Mouse (Mus musculus): ENCODE measurements around the gene Pcdh20. TPM values are rescaled to one million over a fixed set of nuclear protein-coding genes. Genes with fewer than 3 reads are reported as not detected.

Pcdh20 gene
- 5.2 and 5.7 TPM in 2 replicates for polyA plus RNA-seq (2014; fragmentation: Nextera tagmentation; extraction: Ambion mirVana)

DNA sequence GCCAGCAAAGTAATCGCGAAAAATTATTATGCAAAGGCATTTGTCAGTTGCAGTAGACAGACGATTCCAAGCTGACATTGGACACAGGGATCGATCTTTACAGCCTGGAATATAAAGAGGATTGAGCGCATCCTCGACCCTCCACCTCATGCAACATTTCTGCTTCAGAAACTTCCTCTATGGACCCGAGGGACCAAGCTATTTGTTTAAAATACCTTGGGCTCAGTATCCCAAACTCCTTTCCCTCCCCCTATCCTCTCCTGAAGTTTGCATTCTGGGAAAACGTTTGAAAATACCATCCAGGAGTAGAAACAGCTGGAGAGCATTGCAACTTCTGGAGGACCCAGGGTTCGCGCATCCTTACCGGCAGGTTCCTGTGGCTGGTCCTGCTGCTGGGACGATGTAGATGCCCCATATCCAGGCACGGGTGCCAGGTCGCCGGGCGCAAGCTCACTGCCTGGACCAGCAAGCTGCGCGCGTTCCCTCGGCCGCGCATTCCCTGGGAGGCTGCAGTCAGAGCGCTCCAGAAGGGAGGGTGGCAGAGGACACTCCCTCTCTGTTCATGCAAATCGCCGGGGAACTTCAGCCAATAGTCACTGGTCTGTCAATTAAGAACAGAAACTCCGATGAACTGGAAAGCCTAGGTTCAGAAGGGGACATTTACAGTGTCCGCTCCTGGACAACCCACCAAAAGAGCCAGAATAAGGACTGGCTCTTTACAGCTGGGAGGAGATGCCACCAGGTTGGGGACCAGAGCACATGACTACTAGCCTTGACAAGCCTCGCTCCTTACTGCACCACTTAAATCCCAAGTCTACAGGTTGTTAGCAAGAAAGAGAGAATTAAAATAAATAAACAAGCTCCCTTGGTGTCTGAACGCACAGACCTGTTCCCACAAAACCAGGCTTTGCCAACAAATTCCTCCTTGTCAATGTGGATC is at the start of gene Pcdh20:
Gene Pcdh20, minus strand, starts transcription at position 902 of the 940 bp plus-strand sequence.
- DNase-seq (ENCODE audit: low spot score) (peak; percentile 55), ATAC-seq (peak; percentile 78)
- H3K9me3 ChIP-seq (replicated peaks; ENCODE audit: control insufficient read depth, low read length), result no peaks in the 10 kb centered on the region
- WGBS, result 4% methylated on average over 29 of the region's 29 CpGs
- 0 out of 2 replicates have a peak, but pooled peaks cover 8% of the 10 kb centered on the region for H3K27me3 ChIP-seq (replicated peaks; ENCODE audit: control insufficient read depth, insufficient read depth, low read length)
- peak within 1 kb of the TSS; percentile 96 for H3K4me2 ChIP-seq (ENCODE audit: low read length)
- no peak within 1 kb of the TSS for H3K27ac ChIP-seq (ENCODE audit: low read depth, low read length)
- no peaks in the 10 kb centered on the region for H3K36me3 ChIP-seq (ENCODE audit: control insufficient read depth, insufficient read depth, low read length)
- peaks cover 9% of the 10 kb centered on the region for H3K4me1 ChIP-seq (ENCODE audit: control insufficient read depth, insufficient read depth, low read length)
- H3K4me3 ChIP-seq (ENCODE audit: low read depth, low read length), result peak within 1 kb of the TSS; percentile 45
- H3K9ac ChIP-seq (ENCODE audit: low read length), result peak within 1 kb of the TSS; percentile 60

DNA sequence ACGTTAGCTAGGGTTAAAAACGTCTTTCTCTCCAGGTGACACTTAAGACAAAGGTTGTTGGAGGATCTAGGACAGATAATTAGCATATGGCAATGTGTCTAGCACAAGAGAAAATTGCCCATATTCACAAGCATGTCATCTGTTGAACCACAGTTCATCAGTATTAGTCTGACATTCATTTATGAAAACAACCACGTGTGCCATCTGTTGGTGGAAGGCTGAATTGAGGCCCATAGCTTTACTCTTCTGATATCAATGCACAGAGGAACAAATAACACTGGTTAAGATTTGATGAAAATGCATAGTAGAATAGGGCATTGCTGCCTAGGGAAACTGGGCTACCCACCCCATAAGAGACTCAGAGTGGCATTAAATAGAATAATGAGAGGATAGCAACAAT is 8.7 kb upstream of the Pcdh20 start:
- peak; percentile 48 for ATAC-seq

DNA sequence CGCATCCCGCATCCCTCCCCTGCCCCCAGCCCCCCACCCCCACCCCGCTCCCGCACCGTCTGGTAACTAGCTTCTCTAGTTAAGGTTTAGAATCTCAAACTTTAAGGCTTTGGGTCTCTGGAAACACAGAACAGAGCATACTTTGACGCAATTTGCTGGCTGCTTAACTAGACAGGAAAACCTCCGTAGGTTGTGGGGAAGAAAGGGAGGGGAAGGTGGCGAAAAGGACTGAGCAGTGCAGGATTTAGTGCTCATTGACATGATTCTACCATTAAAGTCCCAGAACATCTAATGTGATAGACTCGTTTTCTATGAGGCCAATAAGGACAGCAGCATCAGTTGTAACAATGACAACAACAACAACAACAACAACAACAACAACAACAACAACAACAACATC is 1.2 kb downstream of the Pcdh20 start:
- Histone ChIP-seq H3K4me1 (ENCODE audit: control insufficient read depth, insufficient read depth, low read length) (peaks cover 9% of the 10 kb centered on the region), H3K4me3 (ENCODE audit: low read depth, low read length) (peak overlapping the region; percentile 45), H3K27ac (ENCODE audit: low read depth, low read length) (no peak overlapping the region), H3K4me2 (ENCODE audit: low read length) (peak overlapping the region; percentile 96), H3K27me3 (replicated peaks; ENCODE audit: control insufficient read depth, insufficient read depth, low read length) (0 out of 2 replicates have a peak, but pooled peaks cover 8% of the 10 kb centered on the region), H3K36me3 (ENCODE audit: control insufficient read depth, insufficient read depth, low read length) (no peaks in the 10 kb centered on the region), H3K9ac (ENCODE audit: low read length) (peak overlapping the region; percentile 60), H3K9me3 (replicated peaks; ENCODE audit: control insufficient read depth, low read length) (no peaks in the 10 kb centered on the region)
- DNase-seq (ENCODE audit: low spot score), result no peak
- ATAC-seq, result 0 out of 2 replicates have a peak, but pooled peaks have one; percentile 13
- WGBS, result 3% methylated on average over 9 of the region's 9 CpGs

More for the DNA sequence above, 8.7 kb upstream of the Pcdh20 start:
- Histone ChIP-seq H3K9ac (ENCODE audit: low read length) (no peak overlapping the region), H3K4me3 (ENCODE audit: low read depth, low read length) (no peak overlapping the region), H3K4me1 (ENCODE audit: control insufficient read depth, insufficient read depth, low read length) (no peaks in the 10 kb centered on the region), H3K9me3 (replicated peaks; ENCODE audit: control insufficient read depth, low read length) (no peaks in the 10 kb centered on the region), H3K27ac (ENCODE audit: low read depth, low read length) (no peak overlapping the region), H3K4me2 (ENCODE audit: low read length) (no peak overlapping the region), H3K27me3 (replicated peaks; ENCODE audit: control insufficient read depth, insufficient read depth, low read length) (no peaks in the 10 kb centered on the region), H3K36me3 (ENCODE audit: control insufficient read depth, insufficient read depth, low read length) (no peaks in the 10 kb centered on the region)
- 31% methylated on average over 3 of the region's 3 CpGs for WGBS
- peak; percentile 68 for DNase-seq (ENCODE audit: low spot score)

DNA sequence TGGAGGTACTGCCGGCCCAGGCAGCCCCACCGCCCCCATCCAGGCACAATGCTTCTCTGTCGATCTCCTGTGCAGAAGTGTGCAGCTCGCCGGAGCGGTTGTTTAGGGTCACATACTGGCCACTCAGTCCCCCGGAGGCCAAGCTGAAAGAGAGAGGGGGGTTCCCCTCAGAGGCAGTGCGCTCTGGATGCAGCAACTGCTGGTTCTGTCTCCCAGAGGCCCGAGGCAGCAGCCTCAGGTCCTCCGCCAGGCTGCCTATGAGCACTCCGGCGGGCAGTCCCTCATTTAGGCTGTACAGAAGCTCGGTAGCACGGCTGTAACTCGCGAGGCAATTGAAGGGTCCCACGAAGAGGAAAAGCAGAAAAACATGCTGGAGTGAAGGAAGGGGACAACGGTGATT is 1.8 kb downstream of the Pcdh20 start:
- Histone ChIP-seq H3K27ac (ENCODE audit: low read depth, low read length) (no peak overlapping the region), H3K4me3 (ENCODE audit: low read depth, low read length) (peak overlapping the region; percentile 45), H3K4me2 (ENCODE audit: low read length) (peak overlapping the region; percentile 96), H3K9ac (ENCODE audit: low read length) (peak overlapping the region; percentile 60), H3K9me3 (replicated peaks; ENCODE audit: control insufficient read depth, low read length) (no peaks in the 10 kb centered on the region), H3K36me3 (ENCODE audit: control insufficient read depth, insufficient read depth, low read length) (no peaks in the 10 kb centered on the region), H3K4me1 (ENCODE audit: control insufficient read depth, insufficient read depth, low read length) (peaks cover 9% of the 10 kb centered on the region), H3K27me3 (replicated peaks; ENCODE audit: control insufficient read depth, insufficient read depth, low read length) (0 out of 2 replicates have a peak, but pooled peaks cover 8% of the 10 kb centered on the region)
- DNase-seq (ENCODE audit: low spot score), result peak; percentile 43
- ATAC-seq, result peak; percentile 49; the same call in 1 of the 2 replicates
- 4% methylated on average over 18 of the region's 18 CpGs for WGBS

DNA sequence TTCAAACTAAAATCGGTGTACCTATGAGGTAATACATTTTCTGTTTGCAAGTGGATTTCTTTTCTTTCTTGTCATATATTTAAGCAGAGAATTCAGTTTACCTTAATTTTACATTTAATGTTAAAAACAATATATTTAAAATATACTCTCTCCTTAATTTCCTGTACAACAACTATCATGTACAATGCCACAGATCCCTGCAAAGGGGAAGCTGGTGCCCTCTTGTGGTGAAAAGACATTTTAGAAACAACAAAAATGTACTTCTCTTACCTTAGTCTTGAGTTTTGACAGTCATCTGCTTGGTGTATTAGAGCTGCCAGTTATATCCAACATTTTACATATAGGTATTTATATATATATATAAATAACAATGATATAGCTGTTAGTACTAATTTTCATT is 4.8 kb downstream of the Pcdh20 start:
- Histone ChIP-seq H3K27me3 (replicated peaks; ENCODE audit: control insufficient read depth, insufficient read depth, low read length) (0 out of 2 replicates have a peak, but pooled peaks cover 8% of the 10 kb centered on the region), H3K36me3 (ENCODE audit: control insufficient read depth, insufficient read depth, low read length) (no peaks in the 10 kb centered on the region)

DNA sequence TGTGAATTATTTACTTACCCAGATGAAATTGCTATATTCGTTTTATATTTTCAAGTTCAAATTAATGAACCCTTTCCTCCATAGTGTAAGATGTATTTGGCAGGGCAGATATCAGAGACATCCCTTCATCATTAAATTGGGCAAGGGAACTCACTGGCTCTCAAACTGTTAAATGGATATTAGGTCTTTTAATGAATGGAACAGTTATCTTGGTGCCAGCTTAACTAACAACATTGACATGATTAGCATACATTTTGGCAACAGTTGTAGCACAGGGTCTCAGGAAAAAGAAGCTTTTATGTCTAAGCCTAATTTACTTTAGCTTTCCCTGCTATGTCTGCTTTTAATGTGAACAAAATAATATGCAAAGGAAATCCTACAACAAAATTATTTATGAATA is 6.8 kb downstream of the Pcdh20 start:
- peak; percentile 82 for ATAC-seq
- Histone ChIP-seq H3K9ac (ENCODE audit: low read length) (no peak overlapping the region), H3K27me3 (replicated peaks; ENCODE audit: control insufficient read depth, insufficient read depth, low read length) (0 out of 2 replicates have a peak, but pooled peaks cover 8% of the 10 kb centered on the region), H3K4me1 (ENCODE audit: control insufficient read depth, insufficient read depth, low read length) (no peaks in the 10 kb centered on the region), H3K27ac (ENCODE audit: low read depth, low read length) (no peak overlapping the region), H3K36me3 (ENCODE audit: control insufficient read depth, insufficient read depth, low read length) (no peaks in the 10 kb centered on the region), H3K9me3 (replicated peaks; ENCODE audit: control insufficient read depth, low read length) (no peaks in the 10 kb centered on the region), H3K4me2 (ENCODE audit: low read length) (no peak overlapping the region), H3K4me3 (ENCODE audit: low read depth, low read length) (no peak overlapping the region)
- DNase-seq (ENCODE audit: low spot score), result peak; percentile 86
- WGBS, result 28% methylated on average over 1 of the region's 1 CpGs

More for the DNA sequence above, 4.8 kb downstream of the Pcdh20 start:
- Histone ChIP-seq H3K9me3 (replicated peaks; ENCODE audit: control insufficient read depth, low read length) (no peaks in the 10 kb centered on the region), H3K27ac (ENCODE audit: low read depth, low read length) (no peak overlapping the region), H3K9ac (ENCODE audit: low read length) (no peak overlapping the region), H3K4me3 (ENCODE audit: low read depth, low read length) (no peak overlapping the region), H3K4me1 (ENCODE audit: control insufficient read depth, insufficient read depth, low read length) (peaks cover 9% of the 10 kb centered on the region), H3K4me2 (ENCODE audit: low read length) (no peak overlapping the region)
- DNase-seq (ENCODE audit: low spot score), result peak; percentile 77
- WGBS, result 69% methylated on average over 1 of the region's 1 CpGs
- ATAC-seq, result no peak

DNA sequence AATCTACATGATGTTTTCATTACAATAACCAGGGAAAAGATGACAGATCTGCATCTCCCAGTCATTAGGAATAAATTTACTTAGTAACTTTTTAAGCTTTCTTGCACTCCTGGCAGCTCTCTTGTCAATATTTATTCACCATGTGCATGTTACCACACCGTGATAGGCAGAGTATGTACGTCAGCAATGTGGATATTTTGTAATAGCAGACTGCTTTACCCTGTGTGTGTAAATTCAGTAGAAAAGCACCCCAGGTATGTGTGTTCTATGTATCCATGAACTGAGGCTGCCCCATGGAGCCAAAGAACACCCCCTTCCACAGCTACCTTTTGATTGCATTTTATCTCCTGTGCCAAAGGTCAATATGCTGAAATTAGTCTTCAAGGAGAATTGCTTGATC is 7.8 kb downstream of the Pcdh20 start:
- Histone ChIP-seq H3K9ac (ENCODE audit: low read length) (no peak overlapping the region), H3K36me3 (ENCODE audit: control insufficient read depth, insufficient read depth, low read length) (no peaks in the 10 kb centered on the region), H3K27me3 (replicated peaks; ENCODE audit: control insufficient read depth, insufficient read depth, low read length) (0 out of 2 replicates have a peak, but pooled peaks cover 2% of the 10 kb centered on the region), H3K27ac (ENCODE audit: low read depth, low read length) (no peak overlapping the region), H3K4me3 (ENCODE audit: low read depth, low read length) (no peak overlapping the region), H3K4me2 (ENCODE audit: low read length) (no peak overlapping the region), H3K9me3 (replicated peaks; ENCODE audit: control insufficient read depth, low read length) (no peaks in the 10 kb centered on the region), H3K4me1 (ENCODE audit: control insufficient read depth, insufficient read depth, low read length) (no peaks in the 10 kb centered on the region)
- ATAC-seq (no peak), DNase-seq (ENCODE audit: low spot score) (no peak)
- WGBS, result 57% methylated on average over 2 of the region's 2 CpGs

DNA sequence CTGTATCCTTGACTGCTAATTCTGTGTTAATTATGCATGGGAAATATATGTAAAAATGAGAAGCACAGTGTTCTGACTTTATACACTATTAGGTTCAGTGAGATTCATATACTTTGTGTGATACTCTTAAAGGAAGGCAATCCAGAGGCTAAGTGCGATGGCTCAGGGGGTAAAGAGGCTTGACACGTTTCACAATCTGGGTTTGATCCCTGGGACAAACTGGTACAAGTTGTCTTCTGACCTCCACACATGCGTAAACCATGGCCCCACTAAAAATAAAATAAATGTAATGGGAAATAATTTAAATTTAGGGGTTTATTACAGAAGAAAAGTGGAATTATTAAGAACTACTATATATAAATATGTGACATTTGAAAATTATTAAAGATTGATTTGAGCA is 8.3 kb downstream of the Pcdh20 start:
- no peak for ATAC-seq
- H3K4me3 ChIP-seq (ENCODE audit: low read depth, low read length), result no peak overlapping the region
- 85% methylated on average over 3 of the region's 3 CpGs for WGBS

DNA sequence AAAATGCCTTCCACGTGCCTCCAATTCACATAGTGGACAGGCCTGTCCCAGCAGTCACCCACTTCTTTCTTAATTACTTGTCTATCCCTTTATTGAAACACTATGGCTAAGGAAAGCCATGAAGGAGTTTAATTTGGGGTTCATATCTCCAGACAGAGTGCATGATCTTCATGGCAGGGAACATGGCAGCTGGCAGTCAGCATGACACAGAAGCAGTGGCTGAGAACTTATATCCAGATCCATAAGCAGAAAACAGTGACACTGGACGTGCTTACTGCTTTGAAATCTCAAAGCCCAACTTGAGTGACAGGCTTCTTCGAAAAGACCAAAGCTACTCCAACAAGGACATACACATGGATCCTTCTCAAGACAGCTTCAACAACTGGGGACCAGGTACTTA is 10.5 kb downstream of the Pcdh20 start:
- H3K27me3 ChIP-seq (replicated peaks; ENCODE audit: control insufficient read depth, insufficient read depth, low read length), result no peaks in the 10 kb centered on the region
- ATAC-seq, result no peak
- H3K4me3 ChIP-seq (ENCODE audit: low read depth, low read length), result no peak overlapping the region
- 86% methylated on average over 3 of the region's 3 CpGs for WGBS
- no peaks in the 10 kb centered on the region for H3K9me3 ChIP-seq (replicated peaks; ENCODE audit: control insufficient read depth, low read length)
- no peak overlapping the region for H3K4me2 ChIP-seq (ENCODE audit: low read length)
- H3K27ac ChIP-seq (ENCODE audit: low read depth, low read length), result no peak overlapping the region
- H3K4me1 ChIP-seq (ENCODE audit: control insufficient read depth, insufficient read depth, low read length), result no peaks in the 10 kb centered on the region
- no peaks in the 10 kb centered on the region for H3K36me3 ChIP-seq (ENCODE audit: control insufficient read depth, insufficient read depth, low read length)
- H3K9ac ChIP-seq (ENCODE audit: low read length), result no peak overlapping the region
- DNase-seq (ENCODE audit: low spot score), result no peak

More for the DNA sequence above, 8.3 kb downstream of the Pcdh20 start:
- DNase-seq (ENCODE audit: low spot score), result no peak
- Histone ChIP-seq H3K9ac (ENCODE audit: low read length) (no peak overlapping the region), H3K4me1 (ENCODE audit: control insufficient read depth, insufficient read depth, low read length) (no peaks in the 10 kb centered on the region), H3K27ac (ENCODE audit: low read depth, low read length) (no peak overlapping the region), H3K9me3 (replicated peaks; ENCODE audit: control insufficient read depth, low read length) (no peaks in the 10 kb centered on the region), H3K36me3 (ENCODE audit: control insufficient read depth, insufficient read depth, low read length) (no peaks in the 10 kb centered on the region), H3K27me3 (replicated peaks; ENCODE audit: control insufficient read depth, insufficient read depth, low read length) (0 out of 2 replicates have a peak, but pooled peaks cover 2% of the 10 kb centered on the region), H3K4me2 (ENCODE audit: low read length) (no peak overlapping the region)
